Mouse (Mus musculus) granulocyte monocyte progenitor cell, adult 5-6 weeks (primary cell): ENCODE measurements at regions not wholly inside any gene's neighbourhood (a gene's known extent, or its start where the extent isn't known, plus 50 kb on each side); places are given as distances from the start of the nearest gene placed in this dataset.

Source experiments
- ATAC-seq: replicated peaks from 2 replicates; pipeline ENCODE4 v1.8.0; 2016; ENCODE audit warnings: mild to moderate bottlenecking, moderate TSS enrichment, inconsistent platforms; ENCODE audit not compliant: poor library complexity, severe bottlenecking

DNA sequence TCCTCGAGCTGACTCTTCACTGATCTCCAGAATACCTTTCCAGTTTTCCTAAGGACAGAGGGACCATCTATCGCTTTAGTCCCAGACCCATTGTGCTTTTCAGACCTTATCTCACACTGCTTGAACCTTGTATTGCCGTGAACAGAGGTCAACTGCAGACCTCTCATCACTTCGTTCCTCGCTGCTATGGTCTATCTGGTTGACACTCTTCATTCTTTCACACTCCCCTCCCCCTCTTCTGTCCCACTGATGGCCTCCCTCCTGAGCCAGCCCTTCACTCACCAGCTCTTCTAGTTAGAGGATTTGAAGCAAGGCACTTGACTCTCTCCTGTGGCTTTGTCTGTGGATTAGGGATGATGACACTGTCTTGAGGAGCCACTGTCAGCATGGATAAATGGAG lies 150.4 kb upstream of the Pbx1 start:
- no peak for ATAC-seq

DNA sequence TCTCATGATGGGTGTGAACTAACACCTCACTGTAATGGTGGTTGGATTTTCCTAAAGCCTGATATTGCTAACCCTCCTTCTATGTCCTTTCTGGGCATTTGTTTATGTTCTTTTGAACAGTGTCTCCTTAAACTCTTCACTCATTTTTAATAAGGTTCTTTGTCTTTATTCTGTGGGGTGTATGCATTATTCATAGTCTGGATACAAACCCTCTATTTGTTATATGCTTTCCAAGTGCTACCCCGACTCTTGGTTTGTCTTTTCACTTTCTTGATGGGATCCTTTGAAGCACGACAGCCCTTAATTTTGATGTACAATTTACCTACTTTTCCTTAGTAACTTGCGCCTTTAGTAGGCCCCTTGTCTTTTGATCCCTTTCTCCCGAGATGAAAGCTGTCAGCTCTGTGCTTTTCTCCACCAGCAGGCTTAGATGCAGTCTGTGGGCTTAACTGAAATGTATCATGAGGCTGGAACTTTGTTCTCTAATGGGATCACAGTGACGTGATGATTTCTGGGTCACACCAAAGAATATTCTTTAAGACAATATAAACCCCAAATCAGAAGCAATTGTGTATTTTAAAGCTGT lies 138.0 kb upstream of the Pbx1 start:
- ATAC-seq, result no peak

DNA sequence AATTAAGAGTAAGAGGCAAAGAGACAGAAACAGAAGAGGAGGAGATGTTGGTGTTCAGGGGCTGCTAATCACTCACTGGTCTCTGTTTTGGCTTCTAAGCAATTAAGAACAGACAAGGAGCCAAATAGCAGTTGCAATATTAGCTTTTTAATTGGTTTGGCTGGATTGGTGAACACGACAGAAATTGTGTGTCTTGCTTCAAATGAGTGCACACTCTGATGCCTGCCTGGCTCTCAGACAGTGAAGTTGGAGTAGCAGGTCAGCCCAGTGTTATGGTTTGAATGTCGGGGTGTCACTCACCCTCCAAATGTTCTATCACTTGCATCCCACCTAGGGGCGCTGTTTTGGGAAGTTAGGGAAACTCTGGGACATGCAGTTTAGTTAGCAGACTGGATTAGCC lies 120.3 kb upstream of the Pbx1 start:
- ATAC-seq, result no peak

- ATAC-seq, result no peak
Observed at GRCm38 (mm10) chr1:168549807-168550435, 117.9 kb upstream of the Pbx1 start.

- no peak for ATAC-seq
Observed at GRCm38 (mm10) chr1:168546156-168546555, 114.1 kb upstream of the Pbx1 start.

- no peak for ATAC-seq
Observed at GRCm38 (mm10) chr1:168545072-168545780, 113.2 kb upstream of the Pbx1 start.

- ATAC-seq, result no peak
Observed at GRCm38 (mm10) chr1:168541231-168541630, 109.2 kb upstream of the Pbx1 start.

GRCm38 (mm10) chr1:168518087-168518486 lies 86.0 kb upstream of the Pbx1 start:
- ATAC-seq, result no peak

GRCm38 (mm10) chr1:168506326-168506725 lies 74.3 kb upstream of the Pbx1 start:
- no peak for ATAC-seq

DNA sequence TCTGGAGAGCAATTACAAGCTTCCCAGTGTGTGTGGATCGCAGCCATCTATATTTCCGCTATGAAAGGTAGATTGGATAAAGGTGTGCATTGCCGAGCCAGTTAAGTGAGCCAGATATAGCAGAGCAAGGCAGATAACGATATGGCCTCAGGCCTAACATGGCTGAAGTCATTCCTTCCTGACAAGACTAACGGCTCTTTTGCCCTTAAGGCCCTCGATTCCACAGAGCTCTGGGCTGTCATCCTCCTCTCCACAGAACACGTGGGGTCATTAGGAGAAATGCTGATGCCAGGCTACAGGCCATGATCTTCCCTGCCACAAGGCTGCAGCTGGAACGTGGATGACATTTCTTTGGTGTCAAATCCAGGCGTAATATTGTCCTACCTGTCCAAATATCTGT lies 72.7 kb upstream of the Pbx1 start:
- no peak for ATAC-seq

DNA sequence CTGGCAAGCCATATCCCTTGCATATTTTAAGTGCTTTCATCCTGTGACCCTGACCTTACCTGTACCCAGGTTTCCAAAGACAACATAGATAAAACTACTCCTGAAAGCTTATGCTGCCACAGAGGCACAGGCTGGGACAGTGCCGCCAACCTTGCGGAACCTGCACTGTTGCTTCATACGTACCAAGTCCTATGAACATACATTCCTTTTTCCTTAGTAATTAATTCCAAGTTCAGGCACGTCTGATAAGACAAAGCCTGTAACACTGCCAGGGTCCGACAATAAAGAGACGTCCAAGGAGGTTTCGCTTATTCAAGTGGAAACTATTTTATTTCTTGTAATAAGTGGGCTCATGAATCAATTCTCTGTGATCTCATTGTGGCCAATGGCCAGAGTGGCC lies 70.2 kb upstream of the Pbx1 start:
- no peak for ATAC-seq

DNA sequence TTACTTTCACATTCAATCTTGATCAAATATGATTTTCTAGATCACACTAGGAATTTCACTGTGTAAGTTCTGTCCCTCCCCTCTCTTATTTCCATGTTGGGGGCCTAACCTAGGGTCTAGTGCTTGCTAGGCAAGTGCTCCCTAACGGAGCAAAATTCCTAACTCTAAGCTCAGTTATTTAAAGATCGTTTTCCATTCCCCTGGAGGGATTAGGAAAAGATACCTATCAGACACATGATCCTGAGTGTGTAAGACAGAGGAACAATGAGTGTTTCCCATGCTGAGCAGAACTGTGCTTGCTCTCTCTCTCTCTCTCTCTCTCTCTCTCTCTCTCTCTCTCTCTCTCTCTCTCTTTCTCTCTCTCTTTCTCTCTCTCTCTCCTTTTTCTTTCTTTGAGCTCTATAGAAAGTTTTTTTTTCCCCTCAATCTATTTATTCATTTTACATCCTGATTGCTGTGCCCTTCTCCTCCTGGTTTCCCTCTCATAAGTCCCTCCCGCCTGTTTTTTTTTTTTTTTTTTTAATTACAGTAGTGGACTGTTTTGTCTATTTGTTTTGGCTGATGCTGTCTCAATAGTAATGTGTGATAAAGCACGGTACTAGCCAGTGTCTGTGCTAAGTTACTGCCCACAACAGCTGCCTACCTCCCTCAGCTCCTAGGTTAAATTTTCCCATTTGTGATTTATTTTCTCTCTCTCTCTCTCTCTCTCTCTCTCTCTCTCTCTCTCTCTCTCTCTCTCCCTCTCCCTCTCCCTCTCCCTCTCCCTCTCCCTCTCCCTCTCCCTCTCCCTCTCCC lies 69.5 kb upstream of the Pbx1 start:
- ATAC-seq, result no peak

- no peak for ATAC-seq
Observed at GRCm38 (mm10) chr1:168497801-168498200, 65.7 kb upstream of the Pbx1 start.

GRCm38 (mm10) chr1:168495687-168496527 lies 63.8 kb upstream of the Pbx1 start:
- ATAC-seq, result no peak

- ATAC-seq, result no peak
Observed at GRCm38 (mm10) chr1:168487492-168487891, 55.4 kb upstream of the Pbx1 start.

DNA sequence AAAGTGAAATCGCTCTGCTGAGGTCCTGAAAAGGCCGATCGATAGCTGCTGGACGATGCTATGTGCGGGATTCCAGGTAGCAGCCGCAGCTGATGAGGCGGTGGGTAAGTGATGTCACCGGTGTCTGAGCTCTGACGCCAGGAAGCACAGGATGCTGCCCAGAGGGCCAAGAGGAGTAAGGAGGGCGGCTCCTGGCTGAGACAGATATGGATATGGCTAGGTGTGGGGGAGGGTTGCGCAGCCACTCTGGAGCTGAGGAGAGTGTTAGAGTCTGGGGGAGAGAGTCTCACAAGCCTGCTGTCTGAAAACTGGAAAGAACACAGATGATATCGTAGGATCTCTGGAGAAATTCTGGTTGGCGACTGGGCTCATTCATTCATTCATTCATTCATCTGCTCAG lies 51.6 kb upstream of the Pbx1 start:
- no peak for ATAC-seq
